Mouse (Mus musculus): ENCODE measurements around the gene Lama2.

Lama2 gene

GRCm38 (mm10) chr10:27387531-27387930 lies 232.0 kb downstream of the Lama2 start:
- no peak for DNase-seq (ENCODE audit: extremely low read depth, insufficient read length, low spot score)

GRCm38 (mm10) chr10:27384636-27385035 lies 234.9 kb downstream of the Lama2 start:
- no peak for DNase-seq (ENCODE audit: extremely low read depth, insufficient read length, low spot score)

GRCm38 (mm10) chr10:27382887-27383609 lies 236.5 kb downstream of the Lama2 start:
- no peak for DNase-seq (ENCODE audit: extremely low read depth, insufficient read length, low spot score)

- no peak for DNase-seq (ENCODE audit: extremely low read depth, insufficient read length, low spot score)
These were observed 241.3 kb downstream of the Lama2 start for GRCm38 (mm10) chr10:27378286-27378685.

- no peak for DNase-seq (ENCODE audit: extremely low read depth, insufficient read length, low spot score)
These were observed 275.3 kb downstream of the Lama2 start for GRCm38 (mm10) chr10:27344278-27344677.

GRCm38 (mm10) chr10:27322410-27322990 lies 297.1 kb downstream of the Lama2 start:
- DNase-seq (ENCODE audit: extremely low read depth, insufficient read length, low spot score): no peak

GRCm38 (mm10) chr10:27307444-27307843 lies 312.1 kb downstream of the Lama2 start:
- DNase-seq (ENCODE audit: extremely low read depth, insufficient read length, low spot score): no peak

GRCm38 (mm10) chr10:27305301-27305700 lies 314.3 kb downstream of the Lama2 start:
- no peak for DNase-seq (ENCODE audit: extremely low read depth, insufficient read length, low spot score)

- DNase-seq (ENCODE audit: extremely low read depth, insufficient read length, low spot score): no peak
These were observed 334.3 kb downstream of the Lama2 start for GRCm38 (mm10) chr10:27285098-27285860.

- no peak for DNase-seq (ENCODE audit: extremely low read depth, insufficient read length, low spot score)
These were observed 352.1 kb downstream of the Lama2 start for GRCm38 (mm10) chr10:27267432-27267831.

- DNase-seq (ENCODE audit: extremely low read depth, insufficient read length, low spot score): peak; percentile 43
These were observed 353.7 kb downstream of the Lama2 start for GRCm38 (mm10) chr10:27265812-27266211.

GRCm38 (mm10) chr10:27264713-27265112 lies 354.8 kb downstream of the Lama2 start:
- no peak for DNase-seq (ENCODE audit: extremely low read depth, insufficient read length, low spot score)

GRCm38 (mm10) chr10:27249741-27250140 lies 369.8 kb downstream of the Lama2 start:
- DNase-seq (ENCODE audit: extremely low read depth, insufficient read length, low spot score): peak; percentile 65

GRCm38 (mm10) chr10:27234755-27235154 lies 384.8 kb downstream of the Lama2 start:
- no peak for DNase-seq (ENCODE audit: extremely low read depth, insufficient read length, low spot score)

- no peak for DNase-seq (ENCODE audit: extremely low read depth, insufficient read length, low spot score)
These were observed 386.0 kb downstream of the Lama2 start for GRCm38 (mm10) chr10:27233577-27233976.

- no peak for DNase-seq (ENCODE audit: extremely low read depth, insufficient read length, low spot score)
These were observed 395.7 kb downstream of the Lama2 start for GRCm38 (mm10) chr10:27223815-27224375.

GRCm38 (mm10) chr10:27222639-27223315 lies 396.8 kb downstream of the Lama2 start:
- no peak for DNase-seq (ENCODE audit: extremely low read depth, insufficient read length, low spot score)

GRCm38 (mm10) chr10:27219698-27220097 lies 399.9 kb downstream of the Lama2 start:
- DNase-seq (ENCODE audit: extremely low read depth, insufficient read length, low spot score): no peak

- DNase-seq (ENCODE audit: extremely low read depth, insufficient read length, low spot score): peak; percentile 3
These were observed 412.2 kb downstream of the Lama2 start for GRCm38 (mm10) chr10:27207320-27207719.

GRCm38 (mm10) chr10:27198443-27198842 lies 421.1 kb downstream of the Lama2 start:
- no peak for DNase-seq (ENCODE audit: extremely low read depth, insufficient read length, low spot score)

Data from 3134 (cell line).